Mouse (Mus musculus) c-Kit-positive CD71-positive TER-119-positive erythroid progenitor cells, embryonic 14.5 days (primary cell): ENCODE measurements around the gene Trim40.
A peak's percentile ranks its signal among the peaks of the same experiment; 100 is the strongest.
"Not testable (repeated sequence)": the region's sequence is repeated elsewhere in the genome, so short reads cannot be mapped to it uniquely, and the experiment has no call there.

ENCODE experiments used
- DNase-seq: peaks from one replicate; pipeline ENCODE4 v3.0.0-alpha.2; 2013; ENCODE audit warnings: low spot score

The Trim40 gene

GRCm38 (mm10) chr17:36893387-36893786 is 3.5 kb upstream of the Trim40 start:
- DNase-seq, result no peak

- DNase-seq, result no peak
These were observed 2.4 kb upstream of the Trim40 start for GRCm38 (mm10) chr17:36892362-36892761.

- DNase-seq, result not testable (repeated sequence)
These were observed 1.6 kb upstream of the Trim40 start for GRCm38 (mm10) chr17:36891496-36891895.

- DNase-seq, result no peak
These were observed 4.7 kb downstream of the Trim40 start for GRCm38 (mm10) chr17:36885132-36885790.

- no peak for DNase-seq
These were observed 6.6 kb downstream of the Trim40 start for GRCm38 (mm10) chr17:36883350-36883749.

- DNase-seq, result no peak
These were observed 15.3 kb downstream of the Trim40 start for GRCm38 (mm10) chr17:36874636-36875035.

GRCm38 (mm10) chr17:36869955-36870810 is 19.7 kb downstream of the Trim40 start:
- no peak for DNase-seq

- peak; percentile 97 for DNase-seq
These were observed 20.5 kb downstream of the Trim40 start, which contains the start of gene Trim10 for GRCm38 (mm10) chr17:36869284-36869954. Gene Trim10 (plus strand): TSS chr17:36869574.

GRCm38 (mm10) chr17:36868836-36869235 is 21.1 kb downstream of the Trim40 start:
- DNase-seq, result peak; percentile 44

GRCm38 (mm10) chr17:36866719-36867527 is 23.0 kb downstream of the Trim40 start, which contains the start of gene Trim15:
Gene Trim15 (minus strand): TSS chr17:36867210.
- DNase-seq, result peak; percentile 56

GRCm38 (mm10) chr17:36861680-36862079 is 28.2 kb downstream of the Trim40 start:
- DNase-seq, result no peak

GRCm38 (mm10) chr17:36858181-36858580 is 31.7 kb downstream of the Trim40 start:
- no peak for DNase-seq

GRCm38 (mm10) chr17:36856236-36856635 is 33.7 kb downstream of the Trim40 start:
- no peak for DNase-seq

- DNase-seq, result no peak
These were observed 34.4 kb downstream of the Trim40 start for GRCm38 (mm10) chr17:36855484-36855883.

GRCm38 (mm10) chr17:36851627-36852026 is 38.3 kb downstream of the Trim40 start:
- DNase-seq, result no peak

GRCm38 (mm10) chr17:36851200-36851599 is 38.7 kb downstream of the Trim40 start:
- no peak for DNase-seq

GRCm38 (mm10) chr17:36849992-36850391 is 39.9 kb downstream of the Trim40 start:
- DNase-seq, result no peak

- no peak for DNase-seq
These were observed 41.0 kb downstream of the Trim40 start for GRCm38 (mm10) chr17:36848911-36849310.

GRCm38 (mm10) chr17:36844725-36845124 is 45.2 kb downstream of the Trim40 start:
- no peak for DNase-seq

GRCm38 (mm10) chr17:36844286-36844719 is 45.6 kb downstream of the Trim40 start:
- DNase-seq, result no peak

- no peak for DNase-seq
These were observed 46.2 kb downstream of the Trim40 start for GRCm38 (mm10) chr17:36843696-36844095.
